Mouse (Mus musculus) stomach, embryonic 16.5 days (tissue): Measurements from ENCODE around the gene Fam186a. TPM values are rescaled to one million over a fixed set of nuclear protein-coding genes. Genes with fewer than 3 reads are reported as not detected.
"Not testable (repeated sequence)": the region's sequence is repeated elsewhere in the genome, so short reads cannot be mapped to it uniquely, and the experiment has no call there.

Source experiments
- ATAC-seq: fragments of 200-750 bp; cut with Nextera tagmentation; 2 replicates; pipeline ENCODE4 v1.8.0; 2017; ENCODE audit warnings: moderate number of reproducible peaks, moderate TSS enrichment; ENCODE audit not compliant: insufficient read depth, low FRiP score
- H3K27ac ChIP-seq: fragments of 300-500 bp; sonication (generic); 2 replicates; pipeline ENCODE4 v1.5.1; 2014; ENCODE audit warnings: low read length
- H3K27me3 ChIP-seq: fragments of 300-500 bp; sonication (generic); 2 replicates; pipeline ENCODE4 v1.6.1; 2014; ENCODE audit warnings: low read length, control low read depth, mixed read lengths; ENCODE audit not compliant: control insufficient read depth, insufficient read depth
- H3K36me3 ChIP-seq: fragments of 300-500 bp; sonication (generic); 2 replicates; pipeline ENCODE4 v1.6.1; 2014; ENCODE audit warnings: low read length; ENCODE audit not compliant: control insufficient read depth, insufficient read depth
- H3K4me1 ChIP-seq: fragments of 300-500 bp; sonication (generic); 2 replicates; pipeline ENCODE4 v1.6.1; 2014; ENCODE audit warnings: low read length, control low read depth, mixed read lengths; ENCODE audit not compliant: control insufficient read depth, insufficient read depth
- H3K4me2 ChIP-seq: fragments of 300-500 bp; sonication (generic); 2 replicates; pipeline ENCODE4 v1.6.1; 2014; ENCODE audit warnings: low read depth, low read length, mixed read lengths
- H3K4me3 ChIP-seq: fragments of 300-500 bp; sonication (generic); replicated peaks from 2 replicates; pipeline ENCODE4 v1.5.1; 2014; ENCODE audit warnings: mild to moderate bottlenecking, low read length
- H3K9ac ChIP-seq: fragments of 300-500 bp; sonication (generic); 2 replicates; pipeline ENCODE4 v1.6.1; 2014; ENCODE audit warnings: low read length
- H3K9me3 ChIP-seq: fragments of 300-500 bp; sonication (generic); replicated peaks from 2 replicates; pipeline ENCODE4 v1.6.1; 2016; ENCODE audit warnings: low read length, control low read depth; ENCODE audit not compliant: control insufficient read depth
- WGBS: fragments of 180-500 bp; shearing (Covaris S2); extraction: QIAGEN DNeasy Blood & Tissue Kit; methylation state at CpG from one replicate; pipeline ENCODE4 v1.1.7; 2014; 5-methylcytosine and 5-hydroxymethylcytosine counted together
- polyA plus RNA-seq: library from polyadenylated mRNA; unstranded; fragments of >200 nt; fragmentation: Nextera tagmentation; extraction: Ambion mirVana; gene quantifications from 2 replicates; pipeline ENCODE4 v1.2.1, GENCODE M21; 2015

The Fam186a gene
- polyA plus RNA-seq, 1 experiment from 2014 or later, result not detected

GRCm38 (mm10) chr15:99890412-99891236, 76.2 kb downstream of the Fam186a start:
- H3K4me1 ChIP-seq, result peaks cover 3% of the 10 kb centered on the region
- peak overlapping the region; percentile 53 for H3K4me2 ChIP-seq
- peak overlapping the region; percentile 27 for H3K4me3 ChIP-seq
- ATAC-seq, result peak; percentile 91
- WGBS, result 28% methylated on average over 19 of the region's 19 CpGs
- peak overlapping the region; percentile 53 for H3K9ac ChIP-seq
- H3K36me3 ChIP-seq, result no peaks in the 10 kb centered on the region
- H3K27ac ChIP-seq, result peak overlapping the region; percentile 90
- H3K27me3 ChIP-seq, result no peaks in the 10 kb centered on the region
- no peaks in the 10 kb centered on the region for H3K9me3 ChIP-seq

- Histone ChIP-seq H3K4me2 (no peak overlapping the region), H3K4me1 (peaks cover 3% of the 10 kb centered on the region), H3K4me3 (no peak overlapping the region), H3K9ac (no peak overlapping the region), H3K27ac (0 out of 2 replicates have a peak overlapping the region, but pooled peaks have one; percentile 18), H3K9me3 (no peaks in the 10 kb centered on the region), H3K27me3 (no peaks in the 10 kb centered on the region), H3K36me3 (no peaks in the 10 kb centered on the region)
- no peak for ATAC-seq
- WGBS, result 27% methylated on average over 8 of the region's 8 CpGs
Measured at GRCm38 (mm10) chr15:99889275-99889874, 77.5 kb downstream of the Fam186a start.

DNA sequence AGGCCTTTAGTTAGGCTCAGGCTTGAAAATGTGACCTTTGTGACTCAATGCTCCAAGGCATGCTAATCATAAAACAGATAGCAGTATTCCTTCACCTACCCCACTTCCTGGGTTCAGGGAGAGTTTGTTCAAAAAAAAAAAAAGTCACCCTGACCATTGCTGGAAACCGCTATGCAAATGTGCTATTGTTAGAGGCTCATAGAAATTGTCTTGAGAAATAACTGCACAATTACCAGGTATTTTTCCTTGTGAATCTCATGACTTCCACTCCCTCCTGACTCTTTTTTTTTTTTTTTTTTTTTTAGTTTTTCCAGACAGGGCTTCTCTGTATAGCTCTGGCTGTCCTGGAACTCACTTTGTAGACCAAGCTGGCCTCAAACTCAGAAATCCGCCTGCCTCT, 79.7 kb downstream of the Fam186a start:
- H3K9me3 ChIP-seq, H3K27me3 ChIP-seq, ATAC-seq, H3K4me2 ChIP-seq, H3K4me3 ChIP-seq, H3K27ac ChIP-seq, H3K9ac ChIP-seq, H3K4me1 ChIP-seq, H3K36me3 ChIP-seq: not testable (repeated sequence)
- 96% methylated on average over 2 of the region's 2 CpGs for WGBS

DNA sequence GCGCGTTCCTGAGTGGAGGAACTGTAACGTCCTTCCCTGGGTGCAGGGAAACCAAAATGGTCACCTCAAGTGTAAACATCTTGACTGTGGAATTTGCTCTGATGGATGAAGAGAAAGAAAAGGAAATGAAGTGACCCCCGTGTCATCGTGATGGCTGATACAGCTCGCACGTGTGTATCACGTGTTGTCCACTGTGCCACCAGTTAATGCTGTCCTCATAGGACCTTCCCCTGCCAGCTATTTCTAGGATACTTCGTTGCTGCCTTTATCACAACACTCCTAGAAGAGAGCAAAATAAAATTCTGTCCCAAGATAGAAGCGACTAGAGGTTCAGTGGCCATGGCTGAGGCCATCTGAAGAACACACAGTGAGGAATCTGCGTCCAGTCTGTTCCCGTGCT, 82.8 kb downstream of the Fam186a start:
- 62% methylated on average over 12 of the region's 12 CpGs for WGBS

GRCm38 (mm10) chr15:99878541-99878940, 88.3 kb downstream of the Fam186a start:
- no peaks in the 10 kb centered on the region for H3K36me3 ChIP-seq
- no peaks in the 10 kb centered on the region for H3K9me3 ChIP-seq
- no peak for ATAC-seq
- peaks cover 4% of the 10 kb centered on the region; the same call in 1 of the 2 replicates for H3K4me1 ChIP-seq
- H3K9ac ChIP-seq, result no peak overlapping the region
- H3K27ac ChIP-seq, result no peak overlapping the region
- WGBS, result 81% methylated on average over 5 of the region's 5 CpGs
- H3K4me2 ChIP-seq, result no peak overlapping the region
- no peak overlapping the region for H3K4me3 ChIP-seq
- no peaks in the 10 kb centered on the region for H3K27me3 ChIP-seq

More for the DNA sequence above, 82.8 kb downstream of the Fam186a start:
- no peak for ATAC-seq
- Histone ChIP-seq H3K4me3 (no peak overlapping the region), H3K4me2 (no peak overlapping the region), H3K9me3 (no peaks in the 10 kb centered on the region), H3K36me3 (no peaks in the 10 kb centered on the region), H3K27ac (no peak overlapping the region), H3K9ac (no peak overlapping the region), H3K27me3 (no peaks in the 10 kb centered on the region), H3K4me1 (no peaks in the 10 kb centered on the region)

GRCm38 (mm10) chr15:99875334-99875869, 91.5 kb downstream of the Fam186a start, which contains the start of gene Lima1:
Lima1 (minus strand) TSS chr15:99875456.
- H3K27ac ChIP-seq, result peak within 1 kb of the TSS; percentile 73
- peak; percentile 95 for ATAC-seq
- peak within 1 kb of the TSS; percentile 81 for H3K4me2 ChIP-seq
- H3K27me3 ChIP-seq, result no peaks in the 10 kb centered on the region
- no peaks in the 10 kb centered on the region for H3K36me3 ChIP-seq
- peak within 1 kb of the TSS; percentile 77 for H3K9ac ChIP-seq
- H3K9me3 ChIP-seq, result no peaks in the 10 kb centered on the region
- H3K4me1 ChIP-seq, result peaks cover 4% of the 10 kb centered on the region; the same call in 1 of the 2 replicates
- peak within 1 kb of the TSS; percentile 66 for H3K4me3 ChIP-seq
- WGBS, result under 1% methylated on average over 38 of the region's 38 CpGs

- peak; percentile 54 for ATAC-seq
Measured at GRCm38 (mm10) chr15:99874612-99875333, 92.1 kb downstream of the Fam186a start.

DNA sequence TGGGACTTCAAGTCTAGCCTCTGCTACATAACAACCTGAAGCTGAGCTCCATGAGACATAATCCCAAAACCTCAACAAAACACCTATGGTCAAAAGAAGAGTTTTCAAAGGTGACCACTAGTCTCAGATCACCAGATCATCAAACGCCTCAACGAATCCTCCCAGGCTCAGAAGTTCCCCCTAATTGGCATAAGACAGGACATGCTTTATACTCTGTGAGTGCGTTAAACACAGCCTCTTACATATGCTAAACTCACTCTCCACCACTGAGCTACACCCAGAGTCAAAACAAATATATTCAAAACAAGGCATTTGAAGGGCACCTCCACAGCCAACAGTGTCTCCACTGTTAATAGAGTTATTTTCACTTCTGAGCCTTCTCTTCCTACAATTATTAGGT, 94.3 kb downstream of the Fam186a start:
- Histone ChIP-seq H3K36me3 (no peaks in the 10 kb centered on the region), H3K27me3 (no peaks in the 10 kb centered on the region), H3K27ac (peak overlapping the region; percentile 62), H3K4me1 (peaks cover 4% of the 10 kb centered on the region; the same call in 1 of the 2 replicates), H3K4me3 (no peak overlapping the region; the same call in 1 of the 2 replicates), H3K4me2 (peak overlapping the region; percentile 18; the same call in 1 of the 2 replicates), H3K9me3 (no peaks in the 10 kb centered on the region), H3K9ac (no peak overlapping the region)
- 82% methylated on average over 3 of the region's 3 CpGs for WGBS
- ATAC-seq, result no peak

More at GRCm38 (mm10) chr15:99874612-99875333, 92.1 kb downstream of the Fam186a start:
- Histone ChIP-seq H3K27ac (peak overlapping the region; percentile 73), H3K9ac (peak overlapping the region; percentile 77), H3K4me2 (peak overlapping the region; percentile 81), H3K27me3 (no peaks in the 10 kb centered on the region), H3K4me1 (peaks cover 4% of the 10 kb centered on the region; the same call in 1 of the 2 replicates), H3K4me3 (peak overlapping the region; percentile 66), H3K9me3 (no peaks in the 10 kb centered on the region), H3K36me3 (no peaks in the 10 kb centered on the region)
- 3% methylated on average over 30 of the region's 30 CpGs for WGBS
